Mouse (Mus musculus): ENCODE results near the gene Ipo8. TPM values are rescaled to one million over a fixed set of nuclear protein-coding genes. Genes with fewer than 3 reads are reported as not detected.

The Ipo8 gene
- total and polyA plus RNA-seq, 3 experiments, result 23.4 to 28.3 TPM; not detected in 1

DNA sequence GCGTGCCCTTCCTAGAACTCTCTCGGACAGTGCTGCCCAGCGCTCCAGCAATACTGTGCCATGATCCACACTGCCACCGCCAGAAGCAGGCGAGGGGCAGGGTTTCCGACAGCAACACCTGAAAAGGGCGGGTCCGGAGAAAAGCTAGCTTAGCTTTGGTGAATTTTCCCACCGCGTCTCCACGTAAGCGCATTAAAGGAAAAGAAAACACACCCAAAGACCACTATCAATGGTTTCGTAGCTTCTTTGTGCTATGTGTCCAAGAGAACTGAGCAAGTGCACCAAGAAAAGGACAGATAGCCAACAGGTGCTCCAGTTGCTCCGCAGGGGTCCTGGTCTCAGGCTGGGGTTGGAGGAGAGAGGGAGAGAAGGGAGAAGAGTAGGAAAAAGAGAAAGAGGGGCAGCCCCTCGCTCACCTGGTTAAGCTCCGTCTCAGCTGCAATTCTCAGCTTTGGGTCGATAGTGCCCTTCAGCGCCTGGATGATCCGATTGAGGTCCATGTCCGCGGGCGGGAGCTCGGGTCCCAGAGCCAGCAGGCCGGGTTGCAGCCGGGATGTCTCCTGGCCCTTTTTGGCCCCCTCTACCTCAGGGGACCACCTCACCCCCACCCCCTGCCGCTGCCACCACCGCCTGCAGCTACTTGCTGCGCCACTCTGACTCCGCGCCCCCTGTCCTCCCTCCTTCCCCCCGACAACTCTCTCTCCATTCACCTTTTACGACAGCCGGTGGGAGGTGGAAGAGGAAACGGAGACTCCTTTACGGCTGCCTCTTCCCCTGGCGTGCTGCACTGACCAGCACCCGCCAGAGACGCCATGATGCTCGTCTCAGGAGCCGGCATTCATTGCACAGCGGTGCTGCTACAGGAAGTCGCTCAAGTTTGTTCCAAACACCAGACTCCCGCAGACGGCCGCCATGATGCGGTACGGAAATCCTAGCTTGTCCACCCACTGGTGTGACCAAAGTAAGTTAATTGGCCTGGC is at the start of gene Ipo8 (continued):
- TF ChIP-seq ETS1 (IDR thresholded peaks at IDR 0.05; ENCODE audit: low read depth, low read length) (0 out of 2 replicates have a peak, but pooled peaks have one; percentile 32), NRF1 (IDR thresholded peaks at IDR 0.05; ENCODE audit: insufficient read depth, low read depth, low read length, poor library complexity, severe bottlenecking) (peak; percentile 49; the same call in 1 of the 2 replicates), UBTF (IDR thresholded peaks at IDR 0.05; ENCODE audit: borderline replicate concordance, insufficient read depth, low read depth, low read length) (no peak), BHLHE40 (IDR thresholded peaks at IDR 0.05; ENCODE audit: borderline replicate concordance, low read depth, low read length) (no peak)

GRCm38 (mm10) chr6:148873911-148874310 is 42.6 kb upstream of the Ipo8 start:
- peak; percentile 20 for DNase-seq (ENCODE audit: low read depth, low spot score)
- H3K9me3 ChIP-seq (replicated peaks; ENCODE audit: insufficient read depth, low read length), result no peaks in the 10 kb centered on the region
- H3K27me3 ChIP-seq (ENCODE audit: control insufficient read depth in 1 of 2, insufficient read depth in 2 of 2, low read length in 2 of 2), result no peaks in the 10 kb centered on the region
- no peak overlapping the region for H3K27ac ChIP-seq (ENCODE audit: control insufficient read depth, low read depth, low read length)
- no peaks in the 10 kb centered on the region for H3K36me3 ChIP-seq (ENCODE audit: control insufficient read depth in 1 of 2, insufficient read depth in 2 of 2, low read length in 2 of 2)
- H3K9ac ChIP-seq (ENCODE audit: control insufficient read depth, low read depth, low read length, poor library complexity, severe bottlenecking), result no peak overlapping the region
- no peaks in the 10 kb centered on the region for H3K4me1 ChIP-seq (ENCODE audit: control insufficient read depth in 1 of 2, insufficient read depth in 2 of 2, low read length in 2 of 2)
- H3K4me3 ChIP-seq (ENCODE audit: control insufficient read depth in 1 of 2, insufficient read depth in 1 of 2, low read depth in 2 of 2, low read length in 2 of 2), result no peak overlapping the region
- no peaks in the 10 kb centered on the region for H3K79me2 ChIP-seq (ENCODE audit: control insufficient read depth, insufficient read depth, low read length, poor library complexity)
- TF ChIP-seq SIN3A (IDR thresholded peaks at IDR 0.05; ENCODE audit: low read length), result no peak
- TF ChIP-seq MEF2A (IDR thresholded peaks at IDR 0.05; ENCODE audit: extremely low read depth, insufficient replicate concordance, low read depth, low read length, poor library complexity, severe bottlenecking), result no peak
- TF ChIP-seq POLR2A (IDR thresholded peaks at IDR 0.05; ENCODE audit: control insufficient read depth in 1 of 2, insufficient read depth in 1 of 2, low read depth in 1 of 2, low read length in 2 of 2, poor library complexity in 1 of 2), result no peak

- H3K4me3 ChIP-seq (ENCODE audit: control insufficient read depth in 1 of 2, insufficient read depth in 1 of 2, low read depth in 2 of 2, low read length in 2 of 2), result no peak overlapping the region
- H3K9ac ChIP-seq (ENCODE audit: control insufficient read depth, low read depth, low read length, poor library complexity, severe bottlenecking), result no peak overlapping the region
- no peaks in the 10 kb centered on the region for H3K79me2 ChIP-seq (ENCODE audit: control insufficient read depth, insufficient read depth, low read length, poor library complexity)
- no peak overlapping the region for H3K27ac ChIP-seq (ENCODE audit: control insufficient read depth, low read depth, low read length)
- TF ChIP-seq MYB (IDR thresholded peaks at IDR 0.05; ENCODE audit: low read depth, low read length) (no peak), TBP (IDR thresholded peaks at IDR 0.05; ENCODE audit: low read depth, low read length) (no peak), E2F4 (IDR thresholded peaks at IDR 0.05; ENCODE audit: borderline replicate concordance, low read depth, low read length) (no peak), POLR2AphosphoS5 (IDR thresholded peaks at IDR 0.05; ENCODE audit: borderline replicate concordance, low read depth, low read length) (no peak), ZNF384 (IDR thresholded peaks at IDR 0.05; ENCODE audit: low read depth, low read length) (no peak), ZKSCAN1 (IDR thresholded peaks at IDR 0.05; ENCODE audit: low read depth, low read length) (no peak), POLR2AphosphoS2 (IDR thresholded peaks at IDR 0.05; ENCODE audit: low read length) (no peak), BHLHE40 (IDR thresholded peaks at IDR 0.05; ENCODE audit: borderline replicate concordance, low read depth, low read length) (no peak), EP300 (IDR thresholded peaks at IDR 0.05; ENCODE audit: low read depth in 1 of 2, low read length in 2 of 2) (no peak)
- H3K36me3 ChIP-seq (ENCODE audit: control insufficient read depth in 1 of 2, insufficient read depth in 2 of 2, low read length in 2 of 2), result no peaks in the 10 kb centered on the region
- H3K9me3 ChIP-seq (replicated peaks; ENCODE audit: insufficient read depth, low read length), result no peaks in the 10 kb centered on the region
- H3K27me3 ChIP-seq (ENCODE audit: control insufficient read depth in 1 of 2, insufficient read depth in 2 of 2, low read length in 2 of 2), result no peaks in the 10 kb centered on the region
- no peaks in the 10 kb centered on the region for H3K4me1 ChIP-seq (ENCODE audit: control insufficient read depth in 1 of 2, insufficient read depth in 2 of 2, low read length in 2 of 2)
- DNase-seq (ENCODE audit: low read depth, low spot score), result no peak
Observed at GRCm38 (mm10) chr6:148845629-148846028, 14.4 kb upstream of the Ipo8 start.

All from MEL (cell line).